Mouse (Mus musculus) megakaryocyte, adult 5-6 weeks (primary cell): ENCODE measurements around the gene Prok2. TPM values are rescaled to one million over a fixed set of nuclear protein-coding genes. Genes with fewer than 3 reads are reported as not detected.

Experiments
- total RNA-seq, 2 experiments: library from RNA; stranded (forward) in 1 of 2; stranded (reverse) in 1 of 2; fragments of 153-499, 151-499 nt in 1 of 2; fragments of 221-1000, 200-1000 nt in 1 of 2; gene quantifications; 2 replicates each; pipeline versions ENCODE4 v1.2.3 to v1.2.4; 2015 to 2017

Prok2 gene
- total RNA-seq, 2 experiments from 2014 or later: 0.59 to 6.3 TPM

Other genes with a start within 250 kb of the Prok2 start
- gene Foxp1, start 203.7 kb downstream of the Prok2 start, total RNA-seq (2015): 85.2 and 92.7 TPM in 2 replicates
- 59.5 and 68.6 TPM in 2 replicates for gene Foxp1, start 203.7 kb downstream of the Prok2 start, total RNA-seq (2017)
- gene Eif4e3, start 59.6 kb downstream of the Prok2 start, total RNA-seq (2015): 48.3 and 53.0 TPM in 2 replicates
- 45.4 and 56.4 TPM in 2 replicates for gene Eif4e3, start 59.6 kb downstream of the Prok2 start, total RNA-seq (2017)
- gene Gm20696, start 59.6 kb downstream of the Prok2 start, total RNA-seq (2015): 9.6 and 12.1 TPM in 2 replicates
- 4.4 and 4.8 TPM in 2 replicates for gene Gm20696, start 59.6 kb downstream of the Prok2 start, total RNA-seq (2017)
- 4.1 and 5.1 TPM in 2 replicates for gene Gpr27, start 33.7 kb downstream of the Prok2 start, total RNA-seq (2015)
- 4.2 and 4.7 TPM in 2 replicates for gene Gpr27, start 33.7 kb downstream of the Prok2 start, total RNA-seq (2017)